Mouse (Mus musculus) MEL (cell line): ENCODE measurements around the gene Hpcal1. TPM values are rescaled to one million over a fixed set of nuclear protein-coding genes. Genes with fewer than 3 reads are reported as not detected.

ENCODE experiments used
- DNase-seq: peaks from one replicate; pipeline ENCODE4 v3.0.0; 2011; ENCODE audit warnings: low read depth, low spot score
- H3K27ac ChIP-seq: 2 replicates; pipeline ENCODE4 v1.5.1; 2012; ENCODE audit warnings: low read depth, mild to moderate bottlenecking, control low read depth, low read length, moderate library complexity; ENCODE audit not compliant: control insufficient read depth
- H3K27me3 ChIP-seq, 2 experiments: fragments of 150-350 bp in 1 of 2; sonication (generic) in 1 of 2; 2 replicates each; pipeline ENCODE4 v1.6.1; 2012; ENCODE audit warnings: low read length in 2 of 2, mild to moderate bottlenecking in 2 of 2, improper control_type of control experiment in 1 of 2, moderate library complexity in 1 of 2; ENCODE audit not compliant: insufficient read depth in 2 of 2, control insufficient read depth in 1 of 2
- H3K36me3 ChIP-seq, 2 experiments: 2 replicates each; pipeline ENCODE4 v1.6.1; 2012 to 2014; ENCODE audit warnings: low read length in 2 of 2, improper control_type of control experiment in 1 of 2, inconsistent platforms in 1 of 2, mild to moderate bottlenecking in 1 of 2; ENCODE audit not compliant: insufficient read depth in 2 of 2, control insufficient read depth in 1 of 2
- H3K4me1 ChIP-seq, 2 experiments: fragments of 150-350 bp in 1 of 2; sonication (generic) in 1 of 2; 2 replicates each; pipeline ENCODE4 v1.6.1; 2012; ENCODE audit warnings: low read length in 2 of 2, improper control_type of control experiment in 1 of 2, mild to moderate bottlenecking in 1 of 2; ENCODE audit not compliant: insufficient read depth in 2 of 2, control insufficient read depth in 1 of 2
- H3K4me3 ChIP-seq, 2 experiments: fragments of 150-350 bp in 1 of 2; sonication (generic) in 1 of 2; 2 replicates each; pipeline ENCODE4 v1.5.1; 2012; ENCODE audit warnings: low read depth in 2 of 2, low read length in 2 of 2, mild to moderate bottlenecking in 2 of 2, moderate library complexity in 2 of 2, control low read depth in 1 of 2, improper control_type of control experiment in 1 of 2; ENCODE audit not compliant: control insufficient read depth in 1 of 2, insufficient read depth in 1 of 2
- H3K79me2 ChIP-seq: 2 replicates; pipeline ENCODE4 v1.6.1; 2012; ENCODE audit warnings: mild to moderate bottlenecking, low read length, moderate library complexity; ENCODE audit not compliant: control insufficient read depth, poor library complexity, insufficient read depth
- H3K9ac ChIP-seq: 2 replicates; pipeline ENCODE4 v1.6.1; 2012; ENCODE audit warnings: low read depth, mild to moderate bottlenecking, control low read depth, low read length, moderate library complexity; ENCODE audit not compliant: control insufficient read depth, poor library complexity, severe bottlenecking
- H3K9me3 ChIP-seq: fragments of 150-350 bp; sonication (generic); replicated peaks from 2 replicates; pipeline ENCODE4 v1.6.1; 2012; ENCODE audit warnings: mild to moderate bottlenecking, low read length, improper control_type of control experiment, moderate library complexity; ENCODE audit not compliant: insufficient read depth
- BHLHE40 ChIP-seq: IDR thresholded peaks from 2 replicates; pipeline ENCODE4 v1.6.1; 2012; ENCODE audit warnings: low read depth, mild to moderate bottlenecking, inconsistent platforms, low read length, improper control_type of control experiment, borderline replicate concordance
- CHD1 ChIP-seq: IDR thresholded peaks from 2 replicates; pipeline ENCODE4 v1.6.1; 2012; ENCODE audit warnings: low read depth, mild to moderate bottlenecking, inconsistent platforms, low read length, improper control_type of control experiment
- CHD2 ChIP-seq: IDR thresholded peaks from 2 replicates; pipeline ENCODE4 v1.6.1; 2011; ENCODE audit warnings: low read length, improper control_type of control experiment
- CTCF ChIP-seq, 3 experiments: IDR thresholded peaks in 2 of 3; conservative IDR thresholded peaks in 1 of 3; 2 replicates each; pipeline ENCODE4 v1.5.1; 2011 to 2012; ENCODE audit warnings: low read length in 3 of 3, low read depth in 2 of 3, mild to moderate bottlenecking in 2 of 3, improper control_type of control experiment in 1 of 3, inconsistent platforms in 1 of 3, mixed read lengths in 1 of 3, moderate library complexity in 1 of 3; ENCODE audit not compliant: control insufficient read depth in 1 of 3, insufficient read depth in 1 of 3, poor library complexity in 1 of 3, severe bottlenecking in 1 of 3
- E2F4 ChIP-seq: IDR thresholded peaks from 2 replicates; pipeline ENCODE4 v1.6.1; 2011; ENCODE audit warnings: low read depth, low read length, improper control_type of control experiment, borderline replicate concordance
- ELF1 ChIP-seq: IDR thresholded peaks from 2 replicates; pipeline ENCODE4 v1.6.1; 2014; ENCODE audit warnings: low read depth, mild to moderate bottlenecking, inconsistent platforms, low read length, improper control_type of control experiment, moderate library complexity
- EP300 ChIP-seq, 2 experiments: IDR thresholded peaks; 2 replicates each; pipeline ENCODE4 v1.6.1; 2011; ENCODE audit warnings: improper control_type of control experiment in 2 of 2, low read length in 2 of 2, low read depth in 1 of 2, mild to moderate bottlenecking in 1 of 2
- ETS1 ChIP-seq: IDR thresholded peaks from 2 replicates; pipeline ENCODE4 v1.6.1; 2012; ENCODE audit warnings: low read depth, mild to moderate bottlenecking, inconsistent platforms, low read length, improper control_type of control experiment, moderate library complexity
- GABPA ChIP-seq: IDR thresholded peaks from 2 replicates; pipeline ENCODE4 v1.6.1; 2012; ENCODE audit warnings: low read depth, mild to moderate bottlenecking, inconsistent platforms, low read length, improper control_type of control experiment, moderate library complexity
- GATA1 ChIP-seq: IDR thresholded peaks from 2 replicates; pipeline ENCODE4 v1.6.1; 2011; ENCODE audit warnings: low read depth, low read length, improper control_type of control experiment
- HCFC1 ChIP-seq: IDR thresholded peaks from 2 replicates; pipeline ENCODE4 v1.6.1; 2012; ENCODE audit warnings: low read depth, mild to moderate bottlenecking, inconsistent platforms, low read length, improper control_type of control experiment, moderate library complexity
- KAT2A ChIP-seq: conservative IDR thresholded peaks from 2 replicates; pipeline ENCODE4 v1.6.1; 2012; ENCODE audit warnings: low read depth, low read length, improper control_type of control experiment, inconsistent platforms
- MAFK ChIP-seq: IDR thresholded peaks from 2 replicates; pipeline ENCODE4 v1.6.1; 2011; ENCODE audit warnings: low read depth, mild to moderate bottlenecking, low read length, improper control_type of control experiment, borderline replicate concordance
- MAX ChIP-seq: IDR thresholded peaks from 2 replicates; pipeline ENCODE4 v1.6.1; 2011; ENCODE audit warnings: low read length, improper control_type of control experiment
- MAZ ChIP-seq: IDR thresholded peaks from 2 replicates; pipeline ENCODE4 v1.6.1; 2012; ENCODE audit warnings: low read depth, mild to moderate bottlenecking, inconsistent platforms, low read length, improper control_type of control experiment
- MXI1 ChIP-seq: IDR thresholded peaks from 2 replicates; pipeline ENCODE4 v1.6.1; 2011; ENCODE audit warnings: mild to moderate bottlenecking, low read depth, low read length, improper control_type of control experiment
- MYC ChIP-seq: IDR thresholded peaks from 2 replicates; pipeline ENCODE4 v1.6.1; 2011; ENCODE audit warnings: low read depth, mild to moderate bottlenecking, low read length, improper control_type of control experiment, moderate library complexity
- NELFE ChIP-seq: IDR thresholded peaks from 2 replicates; pipeline ENCODE4 v1.6.1; 2011; ENCODE audit warnings: low read depth, low read length, improper control_type of control experiment
- NRF1 ChIP-seq: IDR thresholded peaks from 2 replicates; pipeline ENCODE4 v1.6.1; 2014; ENCODE audit warnings: low read depth, mild to moderate bottlenecking, inconsistent platforms, low read length, improper control_type of control experiment, moderate library complexity; ENCODE audit not compliant: poor library complexity, insufficient read depth, severe bottlenecking
- POLR2A ChIP-seq, 2 experiments: IDR thresholded peaks; 2 replicates each; pipeline ENCODE4 v1.6.1; 2011 to 2012; ENCODE audit warnings: low read length in 2 of 2, mild to moderate bottlenecking in 2 of 2, control low read depth in 1 of 2, improper control_type of control experiment in 1 of 2, low read depth in 1 of 2, moderate library complexity in 1 of 2; ENCODE audit not compliant: control insufficient read depth in 1 of 2, insufficient read depth in 1 of 2, poor library complexity in 1 of 2
- POLR2AphosphoS2 ChIP-seq: IDR thresholded peaks from 2 replicates; pipeline ENCODE4 v1.6.1; 2011; ENCODE audit warnings: low read length, improper control_type of control experiment
- POLR2AphosphoS5 ChIP-seq: IDR thresholded peaks from 2 replicates; pipeline ENCODE4 v1.6.1; 2012; ENCODE audit warnings: low read depth, borderline replicate concordance, mild to moderate bottlenecking, inconsistent platforms, low read length, moderate library complexity, mixed read lengths
- RCOR1 ChIP-seq: IDR thresholded peaks from 2 replicates; pipeline ENCODE4 v1.6.1; 2012; ENCODE audit warnings: low read depth, mild to moderate bottlenecking, inconsistent platforms, low read length, improper control_type of control experiment
- SIN3A ChIP-seq: IDR thresholded peaks from 2 replicates; pipeline ENCODE4 v1.6.1; 2012; ENCODE audit warnings: low read length, improper control_type of control experiment, inconsistent platforms
- SMC3 ChIP-seq: IDR thresholded peaks from 2 replicates; pipeline ENCODE4 v1.6.1; 2011; ENCODE audit warnings: low read depth, low read length, improper control_type of control experiment
- TCF12 ChIP-seq: IDR thresholded peaks from 2 replicates; pipeline ENCODE4 v1.6.1; 2014; ENCODE audit warnings: low read depth, mild to moderate bottlenecking, inconsistent platforms, low read length, improper control_type of control experiment, moderate library complexity
- UBTF ChIP-seq: IDR thresholded peaks from 2 replicates; pipeline ENCODE4 v1.6.1; 2012; ENCODE audit warnings: low read depth, mild to moderate bottlenecking, inconsistent platforms, low read length, improper control_type of control experiment, moderate library complexity, borderline replicate concordance; ENCODE audit not compliant: insufficient read depth
- USF1 ChIP-seq: IDR thresholded peaks from 2 replicates; pipeline ENCODE4 v1.6.1; 2014; ENCODE audit warnings: low read depth, mild to moderate bottlenecking, inconsistent platforms, low read length, improper control_type of control experiment, moderate library complexity
- USF2 ChIP-seq, 2 experiments: IDR thresholded peaks; 2 replicates each; pipeline ENCODE4 v1.6.1; 2011 to 2012; ENCODE audit warnings: improper control_type of control experiment in 2 of 2, low read length in 2 of 2, borderline replicate concordance in 1 of 2, inconsistent platforms in 1 of 2, low read depth in 1 of 2, mild to moderate bottlenecking in 1 of 2; ENCODE audit not compliant: insufficient read depth in 1 of 2
- ZC3H11A ChIP-seq: IDR thresholded peaks from 2 replicates; pipeline ENCODE4 v1.6.1; 2012; ENCODE audit warnings: low read depth, mild to moderate bottlenecking, inconsistent platforms, low read length, improper control_type of control experiment
- ZKSCAN1 ChIP-seq: IDR thresholded peaks from 2 replicates; pipeline ENCODE4 v1.6.1; 2012; ENCODE audit warnings: low read depth, mild to moderate bottlenecking, inconsistent platforms, low read length, improper control_type of control experiment, moderate library complexity
- ZNF384 ChIP-seq: IDR thresholded peaks from 2 replicates; pipeline ENCODE4 v1.6.1; 2012; ENCODE audit warnings: low read depth, mild to moderate bottlenecking, inconsistent platforms, low read length, improper control_type of control experiment
- polyA plus RNA-seq, 2 experiments: library from polyadenylated mRNA; stranded (reverse) in 1 of 2; unstranded in 1 of 2; fragments of >175 nt in 1 of 2; fragments of >200 nt in 1 of 2; gene quantifications; 2 replicates each; pipeline versions ENCODE4 v1.2.1 to v1.2.4; 2012; ENCODE audit warnings: low replicate concordance in 2 of 2, low read depth in 1 of 2; ENCODE audit not compliant: insufficient read length in 2 of 2, insufficient read depth in 1 of 2, missing spikeins in 1 of 2
- total RNA-seq: library from RNA; depleted of rRNA; stranded (reverse); fragments of 300-350 nt; gene quantifications from 2 replicates; pipeline ENCODE4 v1.2.3, GENCODE M21; 2012

Hpcal1 gene
- total and polyA plus RNA-seq, 3 experiments = 9.1 to 23.0 TPM; not detected in 1

DNA sequence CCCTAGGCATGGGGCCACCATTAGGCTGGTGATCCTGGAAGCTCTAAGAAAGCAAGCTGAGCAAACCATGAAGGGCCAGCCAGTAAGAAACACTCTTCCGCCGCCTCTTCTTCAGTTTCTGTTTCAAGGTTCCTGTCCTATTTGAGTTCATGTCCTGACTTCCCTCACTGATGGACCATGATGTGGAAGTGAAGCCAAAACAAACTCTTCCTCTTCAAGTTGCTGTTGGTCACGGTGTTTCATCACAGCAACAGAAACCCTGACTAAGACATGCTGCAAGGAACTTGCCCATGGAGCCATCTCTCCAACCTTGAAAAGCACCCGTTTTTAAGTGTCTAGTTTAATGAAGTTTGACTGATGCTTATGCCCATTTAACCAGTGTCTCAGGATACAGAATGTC, 11.1 kb upstream of the Hpcal1 start:
- Histone ChIP-seq H3K4me3 (no peak overlapping the region), H3K4me1 (no peaks in the 10 kb centered on the region; a peak in 1 of 4 replicates), H3K36me3 (no peaks in the 10 kb centered on the region), H3K79me2 (no peaks in the 10 kb centered on the region), H3K9me3 (no peaks in the 10 kb centered on the region), H3K27me3 (peaks cover 1 to 3% of the 10 kb centered on the region in 2 experiments; a peak in 1 of 4 replicates)
- no peak for DNase-seq
- TF ChIP-seq CHD1 (no peak), CTCF (IDR thresholded peaks at IDR 0.05 in 2 of 3, conservative IDR thresholded peaks at IDR 0.05 in 1 of 3; ENCODE audit: control insufficient read depth in 1 of 3, insufficient read depth in 1 of 3, low read depth in 2 of 3, low read length in 3 of 3, poor library complexity in 1 of 3, severe bottlenecking in 1 of 3) (no peak), RCOR1 (no peak), MAX (no peak), ETS1 (no peak), TCF12 (no peak), HCFC1 (no peak), MAZ (no peak), UBTF (no peak), ZC3H11A (no peak), SIN3A (no peak), NRF1 (no peak), USF1 (no peak), GABPA (no peak), POLR2A (IDR thresholded peaks at IDR 0.05; ENCODE audit: control insufficient read depth in 1 of 2, insufficient read depth in 1 of 2, low read depth in 1 of 2, low read length in 2 of 2, poor library complexity in 1 of 2) (no peak), POLR2AphosphoS2 (no peak), EP300 (IDR thresholded peaks at IDR 0.05; ENCODE audit: low read depth in 1 of 2, low read length in 2 of 2) (no peak), ZNF384 (no peak), MXI1 (no peak), GATA1 (no peak)
- TF ChIP-seq, all 39 proteins: peak for 0
- Histone ChIP-seq H3K27ac (no peak overlapping the region), H3K9ac (no peak overlapping the region)

DNA sequence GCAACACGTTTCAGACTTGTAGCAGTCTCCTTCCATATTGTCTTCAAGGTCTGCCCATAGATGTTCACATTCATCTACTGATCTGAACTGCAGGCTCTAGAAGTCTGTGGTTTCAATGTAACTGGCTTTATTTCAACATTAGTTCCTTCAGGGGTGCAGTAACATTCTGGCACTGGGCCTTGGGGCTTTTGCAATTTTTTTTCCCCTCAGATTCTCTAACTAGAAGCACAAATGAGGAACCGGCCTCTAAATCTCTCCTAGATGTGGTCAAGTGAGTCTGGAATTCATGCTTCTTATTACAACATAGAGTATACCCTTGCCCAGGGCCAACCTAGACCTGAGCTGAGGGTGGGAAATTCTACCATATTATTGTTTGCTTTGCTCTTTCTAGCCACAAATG, 8.5 kb upstream of the Hpcal1 start:
- H3K79me2 ChIP-seq = no peaks in the 10 kb centered on the region
- DNase-seq = peak; percentile 26
- H3K9me3 ChIP-seq = no peaks in the 10 kb centered on the region
- H3K4me1 ChIP-seq = no peaks in the 10 kb centered on the region; a peak in 1 of 4 replicates
- TF ChIP-seq SMC3 (no peak), USF2 (IDR thresholded peaks at IDR 0.05; ENCODE audit: borderline replicate concordance in 1 of 2, insufficient read depth in 1 of 2, low read depth in 1 of 2, low read length in 2 of 2) (no peak), MAX (no peak), UBTF (no peak), NELFE (no peak), POLR2AphosphoS2 (no peak), CHD2 (no peak), MXI1 (no peak), ELF1 (no peak), CTCF (IDR thresholded peaks at IDR 0.05 in 2 of 3, conservative IDR thresholded peaks at IDR 0.05 in 1 of 3; ENCODE audit: control insufficient read depth in 1 of 3, insufficient read depth in 1 of 3, low read depth in 2 of 3, low read length in 3 of 3, poor library complexity in 1 of 3, severe bottlenecking in 1 of 3) (no peak), MYC (no peak), POLR2AphosphoS5 (no peak), POLR2A (IDR thresholded peaks at IDR 0.05; ENCODE audit: control insufficient read depth in 1 of 2, insufficient read depth in 1 of 2, low read depth in 1 of 2, low read length in 2 of 2, poor library complexity in 1 of 2) (no peak), MAFK (no peak), KAT2A (no peak), BHLHE40 (no peak), ZKSCAN1 (no peak), E2F4 (no peak), GABPA (no peak)
- TF ChIP-seq, all 39 proteins: peak for 0
- H3K9ac ChIP-seq = no peak overlapping the region
- no peaks in the 10 kb centered on the region for H3K36me3 ChIP-seq
- no peak overlapping the region for H3K4me3 ChIP-seq
- no peak overlapping the region for H3K27ac ChIP-seq
- peaks cover 0 to 3% of the 10 kb centered on the region in 2 experiments; a peak in 1 of 4 replicates for H3K27me3 ChIP-seq
